Mouse (Mus musculus) right cerebral cortex, postnatal 4 days (tissue): ENCODE measurements at regions not wholly inside any gene's neighbourhood (a gene's known extent, or its start where the extent isn't known, plus 50 kb on each side); places are given as distances from the start of the nearest gene placed in this dataset.

Source experiments
- DNase-seq: peaks from one replicate; pipeline ENCODE4 v3.0.0-alpha.2; 2022

DNA sequence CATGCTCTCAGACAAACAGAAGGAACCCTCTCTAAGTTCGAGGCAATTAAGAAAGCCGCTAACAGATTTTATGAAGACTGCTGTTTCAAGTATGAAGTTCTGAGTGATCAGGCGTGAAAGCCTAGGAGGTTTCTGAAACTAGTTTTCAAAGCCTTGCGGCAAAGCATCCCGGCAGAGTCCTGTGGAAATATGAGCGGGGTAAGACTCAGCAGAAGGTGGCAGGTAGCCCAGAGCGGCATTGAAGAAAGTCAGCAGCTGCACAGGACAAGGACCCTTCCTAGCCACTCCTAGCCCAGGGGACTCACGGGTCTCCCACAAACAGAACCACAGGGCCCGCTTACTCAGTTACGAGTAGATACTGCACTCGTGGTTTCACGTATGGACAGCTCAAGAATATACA lies 54.8 kb upstream of the Zfp280d start:
- DNase-seq: no peak

DNA sequence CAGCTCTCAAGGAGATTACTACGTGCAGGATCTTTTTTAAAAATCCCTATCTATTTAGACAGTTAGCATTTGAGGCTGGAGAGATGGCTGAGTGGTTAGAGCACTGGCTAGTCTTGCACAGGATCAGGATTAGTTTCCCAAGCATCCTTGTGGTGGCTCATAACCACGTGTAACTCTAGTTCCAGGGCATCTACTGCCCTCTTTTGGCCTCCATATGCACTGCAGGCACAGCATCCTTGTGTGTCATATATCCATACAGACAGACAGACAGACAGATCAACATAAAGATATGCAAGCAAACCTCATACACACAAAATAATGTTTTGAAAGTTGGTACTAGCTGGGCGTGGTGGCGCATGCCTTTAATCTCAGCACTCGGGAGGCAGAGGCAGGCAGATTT lies 53.3 kb upstream of the Zfp280d start:
- no peak for DNase-seq
